Mouse (Mus musculus): ENCODE data around the gene Slc9a9. TPM values are rescaled to one million over a fixed set of nuclear protein-coding genes. Genes with fewer than 3 reads are reported as not detected.

Gene Slc9a9
- total RNA-seq, 2 experiments from 2014 or later: 2.2 to 3.2 TPM

GRCm38 (mm10) chr9:94955645-94956044 lies 285.9 kb downstream of the Slc9a9 start:
- DNase-seq: no peak

- DNase-seq: peak; percentile 22 to 48
Observed at GRCm38 (mm10) chr9:94958382-94958781, 288.7 kb downstream of the Slc9a9 start.

- DNase-seq: no peak
Observed at GRCm38 (mm10) chr9:94968596-94969120, 298.9 kb downstream of the Slc9a9 start.

- no peak for DNase-seq
Observed at GRCm38 (mm10) chr9:94969131-94969530, 299.4 kb downstream of the Slc9a9 start.

- no peak for DNase-seq
Observed at GRCm38 (mm10) chr9:94972021-94972420, 302.3 kb downstream of the Slc9a9 start.

GRCm38 (mm10) chr9:94972693-94973092 lies 303.0 kb downstream of the Slc9a9 start:
- no peak for DNase-seq

GRCm38 (mm10) chr9:94976191-94976590 lies 306.5 kb downstream of the Slc9a9 start:
- DNase-seq: no peak

- no peak for DNase-seq
Observed at GRCm38 (mm10) chr9:94993575-94993974, 323.9 kb downstream of the Slc9a9 start.

GRCm38 (mm10) chr9:95020136-95020706 lies 350.5 kb downstream of the Slc9a9 start:
- no peak for DNase-seq

GRCm38 (mm10) chr9:95034140-95034970 lies 364.6 kb downstream of the Slc9a9 start:
- DNase-seq: no peak

GRCm38 (mm10) chr9:95036209-95036608 lies 366.5 kb downstream of the Slc9a9 start:
- no peak for DNase-seq

GRCm38 (mm10) chr9:95042420-95042819 lies 372.7 kb downstream of the Slc9a9 start:
- DNase-seq: no peak

- DNase-seq: peak in 1 of 2 experiments; percentile 6
Observed at GRCm38 (mm10) chr9:95052160-95052559, 382.5 kb downstream of the Slc9a9 start.

GRCm38 (mm10) chr9:95053183-95053582 lies 383.5 kb downstream of the Slc9a9 start:
- no peak for DNase-seq

- DNase-seq: no peak
Observed at GRCm38 (mm10) chr9:95055843-95056242, 386.1 kb downstream of the Slc9a9 start.

- DNase-seq: no peak
Observed at GRCm38 (mm10) chr9:95060702-95061101, 391.0 kb downstream of the Slc9a9 start.

- DNase-seq: no peak
Observed at GRCm38 (mm10) chr9:95067037-95067436, 397.3 kb downstream of the Slc9a9 start.

GRCm38 (mm10) chr9:95068466-95068865 lies 398.8 kb downstream of the Slc9a9 start:
- no peak for DNase-seq

GRCm38 (mm10) chr9:95070832-95071519 lies 401.3 kb downstream of the Slc9a9 start:
- no peak for DNase-seq

GRCm38 (mm10) chr9:95072450-95072955 lies 402.8 kb downstream of the Slc9a9 start:
- peak; percentile 25 to 49 for DNase-seq

- DNase-seq: no peak
Observed at GRCm38 (mm10) chr9:95073691-95074090, 404.0 kb downstream of the Slc9a9 start.

GRCm38 (mm10) chr9:95075856-95076255 lies 406.1 kb downstream of the Slc9a9 start:
- no peak for DNase-seq

- DNase-seq: no peak
Observed at GRCm38 (mm10) chr9:95077938-95078337, 408.2 kb downstream of the Slc9a9 start.
